ENCODE assay signal across 1 mouse cellular context in genomic region chr17:8377298-8377697, GRCm38 (mm10).
TF ChIP-seq lines count a peak whose summit lies in the region.

No protein-coding gene starts in this region.

TF ChIP-seq in MEL, 35 proteins besides CTCF, POLR2A, EP300 and RAD21 (continued from another document):
- TF ChIP-seq MXI1 (IDR thresholded peaks at IDR 0.05; ENCODE audit: low read depth, low read length) (no peak), MAFK (IDR thresholded peaks at IDR 0.05; ENCODE audit: borderline replicate concordance, low read depth, low read length) (no peak), UBTF (IDR thresholded peaks at IDR 0.05; ENCODE audit: borderline replicate concordance, insufficient read depth, low read depth, low read length) (no peak), KAT2A (conservative IDR thresholded peaks at IDR 0.05; ENCODE audit: low read depth, low read length) (no peak)
